Mouse (Mus musculus): ENCODE measurements around the gene Pcnx2. TPM values are rescaled to one million over a fixed set of nuclear protein-coding genes. Genes with fewer than 3 reads are reported as not detected.

Pcnx2 gene
- total RNA-seq (2021): 10 to 100 TPM; 66.0 to 66.3 TPM

- DNase-seq (ENCODE audit: extremely low spot score in 1 of 2, low spot score in 1 of 2): peak; percentile 48 to 54
Observed at GRCm38 (mm10) chr8:125897868-125898788, at the start of gene Pcnx2. TSS of gene Pcnx2 (minus strand) at chr8:125898317.

- DNase-seq (ENCODE audit: extremely low spot score in 1 of 2, low spot score in 1 of 2): no peak
Observed at GRCm38 (mm10) chr8:125944511-125944910, 46.4 kb upstream of the Pcnx2 start.

GRCm38 (mm10) chr8:125935649-125936048, 37.5 kb upstream of the Pcnx2 start:
- DNase-seq (ENCODE audit: extremely low spot score in 1 of 2, low spot score in 1 of 2): peak; percentile 49 to 69

GRCm38 (mm10) chr8:125931822-125932221, 33.7 kb upstream of the Pcnx2 start:
- no peak for DNase-seq (ENCODE audit: extremely low spot score in 1 of 2, low spot score in 1 of 2)

GRCm38 (mm10) chr8:125930276-125931046, 32.3 kb upstream of the Pcnx2 start:
- no peak for DNase-seq (ENCODE audit: extremely low spot score in 1 of 2, low spot score in 1 of 2)

- DNase-seq (ENCODE audit: extremely low spot score in 1 of 2, low spot score in 1 of 2): no peak
Observed at GRCm38 (mm10) chr8:125926636-125927035, 28.5 kb upstream of the Pcnx2 start.

GRCm38 (mm10) chr8:125922333-125922732, 24.2 kb upstream of the Pcnx2 start:
- DNase-seq (ENCODE audit: extremely low spot score in 1 of 2, low spot score in 1 of 2): no peak

- DNase-seq (ENCODE audit: extremely low spot score in 1 of 2, low spot score in 1 of 2): no peak
Observed at GRCm38 (mm10) chr8:125920761-125921160, 22.6 kb upstream of the Pcnx2 start.

GRCm38 (mm10) chr8:125920281-125920680, 22.2 kb upstream of the Pcnx2 start:
- no peak for DNase-seq (ENCODE audit: extremely low spot score in 1 of 2, low spot score in 1 of 2)

- no peak for DNase-seq (ENCODE audit: extremely low spot score in 1 of 2, low spot score in 1 of 2)
Observed at GRCm38 (mm10) chr8:125919560-125919959, 21.4 kb upstream of the Pcnx2 start.

- no peak for DNase-seq (ENCODE audit: extremely low spot score in 1 of 2, low spot score in 1 of 2)
Observed at GRCm38 (mm10) chr8:125918719-125919118, 20.6 kb upstream of the Pcnx2 start.

- DNase-seq (ENCODE audit: extremely low spot score in 1 of 2, low spot score in 1 of 2): no peak
Observed at GRCm38 (mm10) chr8:125917013-125917412, 18.9 kb upstream of the Pcnx2 start.

GRCm38 (mm10) chr8:125914386-125914785, 16.3 kb upstream of the Pcnx2 start:
- DNase-seq (ENCODE audit: extremely low spot score in 1 of 2, low spot score in 1 of 2): no peak

- DNase-seq (ENCODE audit: extremely low spot score in 1 of 2, low spot score in 1 of 2): no peak
Observed at GRCm38 (mm10) chr8:125913206-125913605, 15.1 kb upstream of the Pcnx2 start.

GRCm38 (mm10) chr8:125911229-125911580, 13.1 kb upstream of the Pcnx2 start:
- no peak for DNase-seq (ENCODE audit: extremely low spot score in 1 of 2, low spot score in 1 of 2)

- no peak for DNase-seq (ENCODE audit: extremely low spot score in 1 of 2, low spot score in 1 of 2)
Observed at GRCm38 (mm10) chr8:125910365-125911228, 12.5 kb upstream of the Pcnx2 start, which contains the start of gene Map3k21. TSS of gene Map3k21 (plus strand) at chr8:125910450.

- no peak for DNase-seq (ENCODE audit: extremely low spot score in 1 of 2, low spot score in 1 of 2)
Observed at GRCm38 (mm10) chr8:125909661-125910364, 11.7 kb upstream of the Pcnx2 start.

GRCm38 (mm10) chr8:125907311-125907710, 9.2 kb upstream of the Pcnx2 start:
- DNase-seq (ENCODE audit: extremely low spot score in 1 of 2, low spot score in 1 of 2): no peak

- DNase-seq (ENCODE audit: extremely low spot score in 1 of 2, low spot score in 1 of 2): no peak
Observed at GRCm38 (mm10) chr8:125905341-125905740, 7.2 kb upstream of the Pcnx2 start.

- DNase-seq (ENCODE audit: extremely low spot score in 1 of 2, low spot score in 1 of 2): no peak
Observed at GRCm38 (mm10) chr8:125902521-125902920, 4.4 kb upstream of the Pcnx2 start.
